Mouse (Mus musculus) E14TG2a.4 (cell line): ENCODE data around the gene Ttll10.

Experiments
- H3K27me3 ChIP-seq: 2 replicates; pipeline ENCODE4 v1.6.1; 2014; ENCODE audit warnings: low read length, control low read depth; ENCODE audit not compliant: insufficient read depth
- H3K36me3 ChIP-seq: 2 replicates; pipeline ENCODE4 v1.6.1; 2014; ENCODE audit warnings: low read length, control low read depth; ENCODE audit not compliant: insufficient read depth
- H3K4me1 ChIP-seq: replicated peaks from 2 replicates; pipeline ENCODE4 v1.6.1; 2014; ENCODE audit warnings: low read depth, low read length, control low read depth
- H3K4me3 ChIP-seq: replicated peaks from 2 replicates; pipeline ENCODE4 v1.5.1; 2014; ENCODE audit warnings: mild to moderate bottlenecking, low read length
- H3K9me3 ChIP-seq: 2 replicates; pipeline ENCODE4 v1.6.1; 2014; ENCODE audit warnings: low read length, control low read depth
- CTCF ChIP-seq: conservative IDR thresholded peaks from 2 replicates; pipeline ENCODE4 v1.5.1; 2014; ENCODE audit warnings: low read length
- NANOG ChIP-seq: IDR thresholded peaks from 2 replicates; pipeline ENCODE4 v1.6.1; 2014; ENCODE audit warnings: borderline replicate concordance, low read length, mixed read lengths
- POU5F1 ChIP-seq: IDR thresholded peaks from 2 replicates; pipeline ENCODE4 v1.6.1; 2014; ENCODE audit warnings: low read length, borderline replicate concordance

Gene Ttll10

DNA sequence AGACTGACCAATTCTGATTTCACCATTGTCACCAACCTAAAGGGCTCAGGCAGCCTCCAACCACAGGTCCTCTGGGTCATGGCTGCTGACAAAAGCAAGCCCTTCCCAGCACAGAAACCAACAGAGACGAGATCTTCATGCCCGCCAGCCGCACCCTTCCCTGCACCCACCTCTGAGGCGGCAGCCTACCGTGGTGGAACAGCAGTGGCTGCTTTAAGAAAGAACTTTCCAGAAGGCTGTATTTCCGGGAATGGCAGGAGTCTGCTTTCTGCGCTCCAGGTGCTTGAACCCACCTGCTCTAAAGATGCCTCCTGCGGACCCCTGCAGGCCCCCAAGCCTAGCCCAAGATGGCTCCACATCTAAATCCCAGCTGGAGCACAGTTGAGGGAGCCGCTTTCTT, 388 bp downstream of the Ttll10 start:
- H3K4me1 ChIP-seq: peaks cover 67% of the 10 kb centered on the region
- H3K27me3 ChIP-seq: no peaks in the 10 kb centered on the region
- peak overlapping the region; percentile 76 for H3K4me3 ChIP-seq
- H3K36me3 ChIP-seq: peaks cover 30% of the 10 kb centered on the region
- TF ChIP-seq NANOG (no peak), CTCF (no peak), POU5F1 (no peak)
- H3K9me3 ChIP-seq: no peaks in the 10 kb centered on the region

DNA sequence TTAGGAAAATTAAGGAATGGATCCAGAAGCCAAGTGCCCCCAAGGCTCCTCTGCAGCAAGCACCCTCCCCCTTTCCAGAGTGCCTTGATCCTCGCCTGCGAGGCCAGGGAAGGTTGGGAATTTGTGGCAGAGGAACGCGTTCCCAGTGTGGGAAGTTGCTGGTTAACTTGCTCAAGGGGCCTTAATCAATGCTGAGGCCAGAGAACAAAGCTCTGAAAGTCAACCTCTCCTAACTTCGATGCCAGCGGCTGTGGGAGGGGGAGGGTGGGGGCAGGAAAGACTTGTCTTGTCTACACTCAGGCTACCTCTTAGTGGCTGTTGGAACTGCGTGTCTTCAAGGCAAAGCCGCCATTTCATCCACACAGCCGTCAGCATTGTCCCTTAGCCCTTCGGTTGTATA, 1.5 kb downstream of the Ttll10 start:
- Histone ChIP-seq H3K36me3 (peaks cover 39% of the 10 kb centered on the region), H3K9me3 (no peaks in the 10 kb centered on the region), H3K4me3 (peak overlapping the region; percentile 76; the same call in 1 of the 2 replicates), H3K4me1 (peaks cover 56% of the 10 kb centered on the region), H3K27me3 (no peaks in the 10 kb centered on the region)
- TF ChIP-seq CTCF: no peak
- no peak for TF ChIP-seq POU5F1
- no peak for TF ChIP-seq NANOG

DNA sequence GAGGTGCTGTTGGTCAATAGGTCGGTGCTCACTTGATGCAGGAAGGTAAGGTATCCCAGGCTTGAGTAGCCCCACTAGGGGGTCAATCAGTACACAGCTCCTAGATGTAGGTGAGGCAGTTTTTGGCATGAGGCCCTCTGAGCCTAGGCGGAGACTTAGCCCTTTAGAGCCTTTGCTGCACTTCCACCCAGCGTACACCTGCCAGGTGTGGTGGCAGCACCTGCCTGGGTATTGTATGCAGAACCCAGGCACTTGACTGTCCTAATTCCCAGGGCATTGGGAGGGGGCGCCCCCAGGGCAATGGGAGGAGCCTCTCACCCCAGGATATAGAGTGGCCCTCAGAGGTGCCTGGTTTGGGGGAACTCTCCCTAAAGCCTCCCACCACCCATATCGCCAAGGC, 4.0 kb downstream of the Ttll10 start:
- Histone ChIP-seq H3K9me3 (no peaks in the 10 kb centered on the region), H3K36me3 (peaks cover 39% of the 10 kb centered on the region), H3K4me1 (peaks cover 52% of the 10 kb centered on the region), H3K4me3 (peak overlapping the region; percentile 29; the same call in 1 of the 2 replicates), H3K27me3 (0 out of 2 replicates have a peak, but pooled peaks cover 2% of the 10 kb centered on the region)
- no peak for TF ChIP-seq POU5F1
- TF ChIP-seq CTCF: no peak
- no peak for TF ChIP-seq NANOG

DNA sequence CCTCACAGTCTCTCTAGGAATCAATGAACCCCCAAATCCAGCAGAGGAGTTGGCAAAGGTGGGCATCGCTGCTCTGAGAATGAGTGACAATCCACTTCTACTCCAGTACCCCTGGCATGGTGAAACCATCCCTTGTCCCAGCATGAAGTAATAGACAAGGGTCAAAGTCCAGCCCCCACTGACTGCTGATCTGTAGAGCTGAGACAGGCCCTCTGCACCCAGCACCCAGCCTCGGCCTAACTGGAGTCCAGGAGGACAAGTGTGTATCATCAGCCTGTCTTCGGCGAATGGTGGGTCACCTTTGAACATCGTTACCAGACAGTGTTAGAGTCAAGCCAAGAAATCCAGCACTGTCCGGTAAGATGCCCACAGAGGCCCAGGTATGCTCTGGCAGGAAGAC, 4.6 kb downstream of the Ttll10 start:
- Histone ChIP-seq H3K4me1 (peaks cover 47% of the 10 kb centered on the region), H3K27me3 (0 out of 2 replicates have a peak, but pooled peaks cover 2% of the 10 kb centered on the region), H3K36me3 (peaks cover 39% of the 10 kb centered on the region), H3K9me3 (no peaks in the 10 kb centered on the region), H3K4me3 (no peak overlapping the region)
- TF ChIP-seq POU5F1: no peak
- no peak for TF ChIP-seq CTCF
- no peak for TF ChIP-seq NANOG

DNA sequence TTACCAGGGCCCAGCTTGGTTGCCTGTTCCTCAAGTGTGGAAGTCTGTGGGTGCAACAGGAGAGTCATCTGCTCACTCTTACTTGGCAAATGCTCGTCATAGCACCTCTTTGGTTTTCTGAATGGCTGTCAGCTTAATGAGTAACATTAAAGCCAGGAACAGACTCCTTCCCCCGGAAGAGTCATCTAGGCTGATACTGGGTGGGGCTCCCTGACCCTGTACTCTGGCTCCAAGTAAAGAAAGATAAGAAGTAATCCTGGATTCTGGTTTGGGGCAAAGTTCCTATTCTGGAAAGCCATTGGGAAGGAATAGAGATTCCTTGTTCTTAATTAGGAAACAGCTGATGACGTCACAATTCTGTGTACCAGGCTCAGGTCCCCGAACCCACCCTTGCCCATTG, 5.1 kb downstream of the Ttll10 start:
- H3K4me1 ChIP-seq: peaks cover 43% of the 10 kb centered on the region
- TF ChIP-seq POU5F1 (no peak), NANOG (no peak), CTCF (no peak)
- H3K9me3 ChIP-seq: no peaks in the 10 kb centered on the region
- peaks cover 39% of the 10 kb centered on the region for H3K36me3 ChIP-seq
- H3K27me3 ChIP-seq: 0 out of 2 replicates have a peak, but pooled peaks cover 2% of the 10 kb centered on the region
- no peak overlapping the region for H3K4me3 ChIP-seq

DNA sequence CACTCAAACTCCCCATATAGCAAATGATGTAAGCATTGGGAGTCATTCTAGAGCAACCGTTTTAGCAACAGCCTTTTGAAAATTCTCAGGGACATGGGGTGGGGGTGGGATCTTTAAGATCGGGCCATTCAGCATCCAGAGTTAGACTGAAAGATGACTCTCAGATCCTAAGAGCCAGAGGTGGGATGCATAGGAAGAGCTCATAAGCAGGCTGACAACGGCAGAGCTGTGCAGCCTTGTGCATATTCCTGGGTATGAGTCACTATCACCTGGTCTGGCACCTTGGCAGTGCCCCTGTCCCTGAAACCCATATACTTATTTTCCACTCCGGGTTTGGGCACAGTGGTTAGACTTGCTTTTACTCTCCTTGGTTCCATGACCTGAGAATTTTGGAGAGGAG, 6.1 kb downstream of the Ttll10 start:
- Histone ChIP-seq H3K9me3 (no peaks in the 10 kb centered on the region), H3K4me3 (no peak overlapping the region), H3K4me1 (peaks cover 32% of the 10 kb centered on the region), H3K36me3 (peaks cover 39% of the 10 kb centered on the region), H3K27me3 (peaks cover 5% of the 10 kb centered on the region)
- no peak for TF ChIP-seq NANOG
- no peak for TF ChIP-seq CTCF
- TF ChIP-seq POU5F1: no peak

DNA sequence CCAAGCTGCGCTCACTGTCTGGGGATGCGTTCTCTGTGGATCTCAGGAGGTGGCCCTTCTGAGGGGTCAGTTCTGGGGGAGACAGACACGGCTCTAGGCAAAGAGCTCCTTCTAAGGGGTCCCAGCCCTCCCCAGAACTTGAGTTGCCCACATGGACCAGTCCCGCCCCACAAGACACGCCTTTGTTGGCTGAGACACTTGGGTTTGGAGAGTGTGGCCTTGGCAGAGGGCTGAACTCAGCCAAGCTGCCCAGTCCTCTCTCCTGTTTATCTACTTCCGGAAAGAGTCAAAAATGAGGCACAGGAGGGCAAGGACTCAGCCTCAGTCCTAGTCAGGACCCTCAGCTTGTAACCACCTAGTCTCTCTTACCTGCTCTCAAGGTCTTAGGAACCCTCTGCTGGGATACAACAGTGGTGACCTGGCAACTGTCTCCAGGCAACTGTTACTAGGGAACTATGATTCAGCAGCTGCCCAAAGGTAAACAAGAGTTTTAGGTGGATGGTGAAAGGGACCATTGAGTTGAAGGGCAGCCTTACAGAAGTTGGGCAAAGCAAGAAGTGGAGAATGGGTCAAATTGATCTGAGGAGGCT, 8.7 kb downstream of the Ttll10 start:
- peaks cover 14% of the 10 kb centered on the region for H3K27me3 ChIP-seq
- H3K4me3 ChIP-seq: no peak overlapping the region
- TF ChIP-seq NANOG: no peak
- peaks cover 22% of the 10 kb centered on the region for H3K36me3 ChIP-seq
- H3K9me3 ChIP-seq: no peaks in the 10 kb centered on the region
- peaks cover 25% of the 10 kb centered on the region for H3K4me1 ChIP-seq

DNA sequence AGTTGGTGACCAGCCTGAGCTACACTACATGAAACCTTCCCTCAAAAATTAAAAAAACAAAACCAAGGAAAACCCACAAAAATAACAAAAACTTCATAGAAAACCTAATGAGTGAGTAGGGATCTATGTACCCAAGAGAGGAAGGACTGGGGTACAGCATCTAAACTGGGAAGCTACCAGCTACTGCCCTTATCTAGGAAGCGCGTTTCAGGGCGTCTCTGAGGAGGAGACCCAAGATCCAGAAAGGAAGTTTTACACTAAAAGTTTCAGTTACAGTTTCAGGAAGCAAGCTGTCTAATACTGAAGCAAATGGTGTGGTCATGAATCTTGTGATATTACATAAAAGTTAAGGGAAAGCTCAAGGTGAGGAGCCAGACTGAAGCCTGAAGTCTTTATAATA, 9.4 kb downstream of the Ttll10 start:
- no peaks in the 10 kb centered on the region for H3K9me3 ChIP-seq
- H3K4me3 ChIP-seq: no peak overlapping the region
- TF ChIP-seq CTCF (no peak), NANOG (no peak), POU5F1 (no peak)
- peaks cover 14% of the 10 kb centered on the region for H3K27me3 ChIP-seq
- peaks cover 16% of the 10 kb centered on the region for H3K36me3 ChIP-seq
- peaks cover 24% of the 10 kb centered on the region for H3K4me1 ChIP-seq

DNA sequence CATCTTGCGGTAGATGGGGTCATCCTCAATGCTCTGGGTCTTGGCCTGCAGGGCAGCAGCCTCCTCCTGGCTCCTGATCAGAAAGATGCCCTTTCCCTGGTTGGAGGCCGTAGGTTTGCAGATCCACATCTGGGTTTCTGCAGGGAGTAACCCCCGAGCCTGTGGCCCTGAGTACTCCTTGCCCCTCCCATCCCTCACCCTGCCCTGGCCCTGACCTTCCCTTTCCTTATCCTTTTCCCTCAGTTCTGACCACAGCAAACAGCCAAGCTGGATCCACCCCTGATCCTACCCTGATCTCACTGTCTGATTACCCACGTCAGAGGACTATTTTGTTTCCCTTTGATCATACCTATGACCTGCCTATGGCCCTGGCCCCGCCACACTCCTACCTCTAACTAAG, 14.5 kb downstream of the Ttll10 start:
- Histone ChIP-seq H3K27me3 (peaks cover 12% of the 10 kb centered on the region), H3K36me3 (no peaks in the 10 kb centered on the region), H3K4me3 (no peak overlapping the region; the same call in 1 of the 2 replicates), H3K4me1 (peaks cover 23% of the 10 kb centered on the region), H3K9me3 (no peaks in the 10 kb centered on the region)
- TF ChIP-seq POU5F1: no peak
- no peak for TF ChIP-seq NANOG
- no peak for TF ChIP-seq CTCF
